In the genomic region with DNA sequence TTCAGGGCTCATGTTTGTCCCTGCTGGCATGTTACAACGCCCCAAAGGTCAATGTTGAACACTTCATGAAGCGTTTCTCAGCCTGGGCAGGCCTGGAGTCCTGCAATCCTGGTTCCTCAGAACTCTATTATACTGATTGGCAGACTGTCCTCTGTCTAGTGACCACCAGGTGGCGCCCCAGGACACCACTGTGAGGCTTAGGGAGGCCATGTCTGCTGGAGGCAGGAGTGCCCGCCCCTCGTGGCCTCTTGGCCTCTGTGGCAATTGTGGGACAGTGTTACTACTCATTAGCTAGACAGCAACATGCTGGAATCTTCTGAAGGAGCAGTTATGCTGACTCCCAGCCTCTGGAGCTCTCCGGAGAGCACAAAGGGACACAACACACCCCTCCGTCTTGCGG, we compare ENCODE assay signal across 9 mouse cellular contexts.
DNase-seq lines count a peak whose midpoint lies in the region; ATAC-seq lines count a peak whose summit lies in the region.
"Had no signal": no experiment of that assay in that cellular context is flagged by ENCODE, and none has a peak within 500 bp of the region (broad histone marks: within the 10 kb centered on the region; RNA-seq: fewer than 3 reads in every experiment).

No protein-coding gene starts in this region.

- 0 out of 2 replicates have a peak, but pooled peaks cover 3% of the 10 kb centered on the region for H3K27me3 ChIP-seq in hindbrain, embryonic 13.5 days

- no peaks in the 10 kb centered on the region; the same call in 1 of the 2 replicates for H3K4me1 ChIP-seq in hindbrain, embryonic 13.5 days (replicated peaks)

- WGBS in hindbrain, embryonic 13.5 days: 33% methylated on average over 8 of the region's 8 CpGs

- peak; percentile 50 for DNase-seq in MN1 (ENCODE audit: low spot score)
- peak; percentile 75 for DNase-seq in cerebellum, adult 8-10 months
- peak; percentile 87 for DNase-seq in forelimb bud, embryonic 11.5 days (ENCODE audit: low read depth, low spot score)
- DNase-seq in layer of hippocampus, postnatal 25 days (ENCODE audit: extremely low spot score in 1 of 2, low spot score in 1 of 2): peak; percentile 75 to 95
- DNase-seq in lung, postnatal 36 days: peak; percentile 87
- DNase-seq in right cerebral cortex, adult 18-20 months: peak; percentile 76
- peak; percentile 82 for DNase-seq in urinary bladder, adult 2 months (ENCODE audit: low spot score)

- no peak overlapping the region for H3K4me3 ChIP-seq in hindbrain, embryonic 13.5 days
- H3K4me3 ChIP-seq: myocyte had no signal

- no peak overlapping the region for H3K4me2 ChIP-seq in hindbrain, embryonic 13.5 days

- ATAC-seq in hindbrain, embryonic 13.5 days (ENCODE audit: low FRiP score): peak; percentile 51; the same call in 1 of the 2 replicates

- H3K9me3 ChIP-seq in hindbrain, embryonic 13.5 days: no peaks in the 10 kb centered on the region

- no peak overlapping the region for H3K9ac ChIP-seq in hindbrain, embryonic 13.5 days

- no peak overlapping the region for H3K27ac ChIP-seq in hindbrain, embryonic 13.5 days

- peaks cover 3% of the 10 kb centered on the region; the same call in 1 of the 2 replicates for H3K36me3 ChIP-seq in hindbrain, embryonic 13.5 days
